Mouse (Mus musculus): Measurements from ENCODE around the gene Mgat5b. TPM values are rescaled to one million over a fixed set of nuclear protein-coding genes. Genes with fewer than 3 reads are reported as not detected.
A peak's percentile ranks its signal among the peaks of the same experiment; 100 is the strongest.

The Mgat5b gene
- polyA plus RNA-seq, 1 experiment from 2014 or later = 1.7 TPM

- Histone ChIP-seq H3K27ac (no peak overlapping the region), H3K9me3 (no peaks in the 10 kb centered on the region), H3K9ac (no peak overlapping the region), H3K4me3 (no peak overlapping the region), H3K27me3 (peaks cover 8% of the 10 kb centered on the region; the same call in 1 of the 2 replicates), H3K4me1 (peaks cover 23% of the 10 kb centered on the region), H3K4me2 (no peak overlapping the region), H3K36me3 (no peaks in the 10 kb centered on the region)
- 39% methylated on average over 4 of the region's 4 CpGs for WGBS
- ATAC-seq (ENCODE audit: insufficient number of reproducible peaks, insufficient read depth, low FRiP score, low TSS enrichment, low read depth) = no peak
Observed at GRCm38 (mm10) chr11:117017462-117017861, 98.8 kb downstream of the Mgat5b start.

- WGBS = 2% methylated on average over 8 of the region's 8 CpGs
- H3K36me3 ChIP-seq = no peaks in the 10 kb centered on the region
- no peak overlapping the region for H3K27ac ChIP-seq
- H3K9me3 ChIP-seq = peaks cover 3% of the 10 kb centered on the region
- peaks cover 23% of the 10 kb centered on the region for H3K4me1 ChIP-seq
- ATAC-seq (ENCODE audit: insufficient number of reproducible peaks, insufficient read depth, low FRiP score, low TSS enrichment, low read depth) = 0 out of 2 replicates have a peak, but pooled peaks have one; percentile 75
- peak overlapping the region; percentile 33 for H3K4me2 ChIP-seq
- no peak overlapping the region for H3K4me3 ChIP-seq
- 0 out of 2 replicates have a peak overlapping the region, but pooled peaks have one; percentile 37 for H3K9ac ChIP-seq
- peaks cover 8% of the 10 kb centered on the region; the same call in 1 of the 2 replicates for H3K27me3 ChIP-seq
Observed at GRCm38 (mm10) chr11:117018410-117018809, 99.7 kb downstream of the Mgat5b start.

- H3K4me1 ChIP-seq = peaks cover 23% of the 10 kb centered on the region
- peaks cover 8% of the 10 kb centered on the region for H3K9me3 ChIP-seq
- peaks cover 4% of the 10 kb centered on the region; the same call in 1 of the 2 replicates for H3K27me3 ChIP-seq
- no peaks in the 10 kb centered on the region for H3K36me3 ChIP-seq
- no peak overlapping the region for H3K4me3 ChIP-seq
- no peak overlapping the region for H3K4me2 ChIP-seq
- no peak overlapping the region for H3K27ac ChIP-seq
- 74% methylated on average over 2 of the region's 2 CpGs for WGBS
- ATAC-seq (ENCODE audit: insufficient number of reproducible peaks, insufficient read depth, low FRiP score, low TSS enrichment, low read depth) = no peak
- no peak overlapping the region for H3K9ac ChIP-seq
Observed at GRCm38 (mm10) chr11:117021026-117021425, 102.4 kb downstream of the Mgat5b start.

GRCm38 (mm10) chr11:117023537-117023936, 104.9 kb downstream of the Mgat5b start:
- no peak for ATAC-seq (ENCODE audit: insufficient number of reproducible peaks, insufficient read depth, low FRiP score, low TSS enrichment, low read depth)
- Histone ChIP-seq H3K4me1 (peaks cover 12% of the 10 kb centered on the region), H3K9ac (no peak overlapping the region), H3K4me3 (no peak overlapping the region), H3K27ac (no peak overlapping the region), H3K4me2 (no peak overlapping the region), H3K9me3 (peaks cover 8% of the 10 kb centered on the region), H3K27me3 (peaks cover 4% of the 10 kb centered on the region; the same call in 1 of the 2 replicates), H3K36me3 (no peaks in the 10 kb centered on the region)
- WGBS = 90% methylated on average over 3 of the region's 3 CpGs

- no peak overlapping the region for H3K9ac ChIP-seq
- H3K4me3 ChIP-seq = no peak overlapping the region
- WGBS = 33% methylated on average over 10 of the region's 10 CpGs
- H3K27ac ChIP-seq = peak overlapping the region; percentile 44; the same call in 1 of the 2 replicates
- ATAC-seq (ENCODE audit: insufficient number of reproducible peaks, insufficient read depth, low FRiP score, low TSS enrichment, low read depth) = no peak
- H3K27me3 ChIP-seq = peaks cover 4% of the 10 kb centered on the region; the same call in 1 of the 2 replicates
- H3K36me3 ChIP-seq = no peaks in the 10 kb centered on the region
- peaks cover 36% of the 10 kb centered on the region for H3K4me1 ChIP-seq
- H3K4me2 ChIP-seq = no peak overlapping the region
- peaks cover 8% of the 10 kb centered on the region for H3K9me3 ChIP-seq
Observed at GRCm38 (mm10) chr11:117027681-117028080, 109.0 kb downstream of the Mgat5b start.

- Histone ChIP-seq H3K27me3 (peaks cover 4% of the 10 kb centered on the region; the same call in 1 of the 2 replicates), H3K27ac (no peak overlapping the region), H3K4me3 (no peak overlapping the region), H3K4me2 (no peak overlapping the region), H3K9me3 (no peaks in the 10 kb centered on the region), H3K36me3 (no peaks in the 10 kb centered on the region), H3K9ac (no peak overlapping the region), H3K4me1 (peaks cover 36% of the 10 kb centered on the region)
- no peak for ATAC-seq (ENCODE audit: insufficient number of reproducible peaks, insufficient read depth, low FRiP score, low TSS enrichment, low read depth)
- WGBS = 67% methylated on average over 19 of the region's 19 CpGs
Observed at GRCm38 (mm10) chr11:117028861-117029568, 110.4 kb downstream of the Mgat5b start.

- Histone ChIP-seq H3K9ac (no peak overlapping the region), H3K4me3 (no peak overlapping the region), H3K36me3 (no peaks in the 10 kb centered on the region), H3K4me2 (no peak overlapping the region), H3K9me3 (no peaks in the 10 kb centered on the region), H3K4me1 (peaks cover 36% of the 10 kb centered on the region), H3K27ac (no peak overlapping the region), H3K27me3 (peaks cover 4% of the 10 kb centered on the region; the same call in 1 of the 2 replicates)
- 88% methylated on average over 3 of the region's 3 CpGs for WGBS
- no peak for ATAC-seq (ENCODE audit: insufficient number of reproducible peaks, insufficient read depth, low FRiP score, low TSS enrichment, low read depth)
Observed at GRCm38 (mm10) chr11:117029569-117029955, 110.9 kb downstream of the Mgat5b start.

GRCm38 (mm10) chr11:117030018-117030417, 111.4 kb downstream of the Mgat5b start:
- H3K4me3 ChIP-seq = no peak overlapping the region
- 31% methylated on average over 3 of the region's 3 CpGs for WGBS
- H3K9ac ChIP-seq = 0 out of 2 replicates have a peak overlapping the region, but pooled peaks have one; percentile 40
- H3K36me3 ChIP-seq = no peaks in the 10 kb centered on the region
- H3K4me2 ChIP-seq = no peak overlapping the region
- peaks cover 4% of the 10 kb centered on the region; the same call in 1 of the 2 replicates for H3K27me3 ChIP-seq
- peak overlapping the region; percentile 33; the same call in 1 of the 2 replicates for H3K27ac ChIP-seq
- no peak for ATAC-seq (ENCODE audit: insufficient number of reproducible peaks, insufficient read depth, low FRiP score, low TSS enrichment, low read depth)
- H3K4me1 ChIP-seq = peaks cover 36% of the 10 kb centered on the region
- H3K9me3 ChIP-seq = no peaks in the 10 kb centered on the region

GRCm38 (mm10) chr11:117030471-117031101, 111.9 kb downstream of the Mgat5b start:
- peak overlapping the region; percentile 76 for H3K27ac ChIP-seq
- H3K9me3 ChIP-seq = no peaks in the 10 kb centered on the region
- peaks cover 36% of the 10 kb centered on the region for H3K4me1 ChIP-seq
- H3K4me2 ChIP-seq = no peak overlapping the region
- 57% methylated on average over 8 of the region's 8 CpGs for WGBS
- H3K36me3 ChIP-seq = no peaks in the 10 kb centered on the region
- H3K9ac ChIP-seq = 0 out of 2 replicates have a peak overlapping the region, but pooled peaks have one; percentile 40
- H3K27me3 ChIP-seq = peaks cover 4% of the 10 kb centered on the region; the same call in 1 of the 2 replicates
- H3K4me3 ChIP-seq = no peak overlapping the region
- ATAC-seq (ENCODE audit: insufficient number of reproducible peaks, insufficient read depth, low FRiP score, low TSS enrichment, low read depth) = no peak

- no peak overlapping the region for H3K4me3 ChIP-seq
- H3K27ac ChIP-seq = peak overlapping the region; percentile 76
- whole genome bisulfite sequencing = 24% methylated on average over 4 of the region's 4 CpGs
- no peaks in the 10 kb centered on the region for H3K9me3 ChIP-seq
- peaks cover 36% of the 10 kb centered on the region for H3K4me1 ChIP-seq
- peaks cover 4% of the 10 kb centered on the region; the same call in 1 of the 2 replicates for H3K27me3 ChIP-seq
- no peaks in the 10 kb centered on the region for H3K36me3 ChIP-seq
- no peak for ATAC-seq (ENCODE audit: insufficient number of reproducible peaks, insufficient read depth, low FRiP score, low TSS enrichment, low read depth)
- no peak overlapping the region for H3K4me2 ChIP-seq
- H3K9ac ChIP-seq = no peak overlapping the region; the same call in 1 of the 2 replicates
Observed at GRCm38 (mm10) chr11:117031249-117031648, 112.6 kb downstream of the Mgat5b start.

- Histone ChIP-seq H3K9ac (no peak overlapping the region), H3K27ac (no peak overlapping the region), H3K9me3 (no peaks in the 10 kb centered on the region), H3K4me3 (no peak overlapping the region), H3K36me3 (no peaks in the 10 kb centered on the region), H3K4me2 (no peak overlapping the region), H3K4me1 (peaks cover 19% of the 10 kb centered on the region), H3K27me3 (no peaks in the 10 kb centered on the region)
- 55% methylated on average over 11 of the region's 11 CpGs for WGBS
- no peak for ATAC-seq (ENCODE audit: insufficient number of reproducible peaks, insufficient read depth, low FRiP score, low TSS enrichment, low read depth)
Observed at GRCm38 (mm10) chr11:117035661-117036336, 117.1 kb downstream of the Mgat5b start.

Measured in embryonic facial prominence, embryonic 13.5 days (tissue).